8 mouse cellular contexts compared by ENCODE assay signal in genomic region chr10:95415533-95416360, GRCm38 (mm10). TPM values are rescaled to one million over a fixed set of nuclear protein-coding genes. Genes with fewer than 3 reads are reported as not detected.
DNase-seq lines count a peak whose midpoint lies in the region; ATAC-seq and TF ChIP-seq lines count a peak whose summit lies in the region.

No protein-coding gene starts in this region.

- no peaks in the 10 kb centered on the region for H3K27me3 ChIP-seq in kidney, adult 2 months (replicated peaks; ENCODE audit: control insufficient read depth, insufficient read depth, low read length)
- H3K27me3 ChIP-seq in liver, embryonic 12.5 days (replicated peaks): peaks cover 75% of the 10 kb centered on the region
- no peaks in the 10 kb centered on the region; the same call in 1 of the 2 replicates for H3K27me3 ChIP-seq in neural tube, embryonic 12.5 days (replicated peaks)

- no peaks in the 10 kb centered on the region for H3K36me3 ChIP-seq in kidney, adult 2 months (ENCODE audit: control insufficient read depth, insufficient read depth, low read length)
- H3K36me3 ChIP-seq in liver, embryonic 12.5 days: no peaks in the 10 kb centered on the region
- peaks cover 5% of the 10 kb centered on the region; the same call in 1 of the 2 replicates for H3K36me3 ChIP-seq in neural tube, embryonic 12.5 days

- peaks cover 2% of the 10 kb centered on the region; the same call in 1 of the 2 replicates for H3K4me1 ChIP-seq in kidney, adult 2 months (ENCODE audit: control insufficient read depth, insufficient read depth, low read length)
- peaks cover 40% of the 10 kb centered on the region for H3K4me1 ChIP-seq in liver, embryonic 12.5 days
- peaks cover 16% of the 10 kb centered on the region for H3K4me1 ChIP-seq in neural tube, embryonic 12.5 days

- ATAC-seq in activated CD4-positive, CD25-positive, alpha-beta regulatory T cell, adult 4 months: peak; percentile 29
- ATAC-seq in liver, embryonic 12.5 days: peak; percentile 35; the same call in 1 of the 2 replicates
- peak; percentile 49 for ATAC-seq in neural tube, embryonic 12.5 days (ENCODE audit: low FRiP score, low read depth)

- H3K4me2 ChIP-seq in liver, embryonic 12.5 days: peak overlapping the region; percentile 97
- H3K4me2 ChIP-seq in neural tube, embryonic 12.5 days (replicated peaks): peak overlapping the region; percentile 96

- peak; percentile 25 for DNase-seq in A20 (ENCODE audit: low read depth, low spot score)
- DNase-seq in embryo, embryonic 9.5 days (ENCODE audit: extremely low spot score): peak; percentile 69
- peak; percentile 44 for DNase-seq in heart, adult 8-10 months (ENCODE audit: low spot score)
- DNase-seq in kidney, adult 2 months: peak; percentile 59
- peak; percentile 14 to 18 for DNase-seq in thymus, adult 18-20 months

- no peak for TF ChIP-seq POLR2A in kidney, adult 2 months (IDR thresholded peaks at IDR 0.05; ENCODE audit: low read depth, low read length)

- under 1% methylated on average over 65 of the region's 65 CpGs for WGBS in kidney, adult 2 months
- under 1% methylated on average over 65 of the region's 65 CpGs for WGBS in liver, embryonic 12.5 days (ENCODE audit: insufficient replicate concordance)
- under 1% methylated on average over 65 of the region's 65 CpGs for WGBS in neural tube, embryonic 12.5 days

- peak overlapping the region; percentile 82 for H3K9ac ChIP-seq in liver, embryonic 12.5 days
- H3K9ac ChIP-seq in neural tube, embryonic 12.5 days: peak overlapping the region; percentile 84

- TF ChIP-seq CTCF in kidney, adult 2 months (conservative IDR thresholded peaks at IDR 0.05; ENCODE audit: insufficient read depth, insufficient read length, low read depth, low read length): no peak

- peak overlapping the region; percentile 58 for H3K4me3 ChIP-seq in kidney, adult 2 months (ENCODE audit: insufficient read depth, low read depth, low read length)
- peak overlapping the region; percentile 70 for H3K4me3 ChIP-seq in liver, embryonic 12.5 days
- peak overlapping the region; percentile 73 for H3K4me3 ChIP-seq in neural tube, embryonic 12.5 days

- H3K27ac ChIP-seq in kidney, adult 2 months (ENCODE audit: insufficient read depth, low read depth, low read length): no peak overlapping the region
- H3K27ac ChIP-seq in liver, embryonic 12.5 days: peak overlapping the region; percentile 79; the same call in 1 of the 2 replicates
- H3K27ac ChIP-seq in neural tube, embryonic 12.5 days: peak overlapping the region; percentile 92

- no peaks in the 10 kb centered on the region for H3K9me3 ChIP-seq in liver, embryonic 12.5 days (replicated peaks)
- no peaks in the 10 kb centered on the region for H3K9me3 ChIP-seq in neural tube, embryonic 12.5 days

RNA-seq across cellular contexts. Expression of gene Socs2, which starts 1.2 kb away (rescaled TPM):
- 10 to 100 TPM; 76.0 to 81.6 TPM for polyA plus RNA-seq in activated CD4-positive, CD25-positive, alpha-beta regulatory T cell, adult 4 months (2017; shearing (Covaris generic))
- 10 to 100 TPM; 39.1 to 62.3 (median 45.0) TPM for total RNA-seq in heart, adult 8-10 months (2022)
- 24.5 and 42.9 TPM in 2 replicates for polyA plus RNA-seq in kidney, adult 2 months (2012; rRNA removed)
- polyA plus RNA-seq in liver, embryonic 12.5 days (2016; fragmentation: Nextera tagmentation; extraction: Ambion mirVana): 10.1 and 14.1 TPM in 2 replicates
- polyA plus RNA-seq in neural tube, embryonic 12.5 days (2016; fragmentation: Nextera tagmentation; extraction: Ambion mirVana): 97.8 and 97.9 TPM in 2 replicates

Comparison
In these comparisons a context has a peak if more than half of its experiments do, and no peak if none do; other contexts are left out.
1. DNase-seq: peak in every context shown above with its lines; median percentile 69 in embryo, embryonic 9.5 days; 59 in kidney, adult 2 months; 44 in heart, adult 8-10 months; 25 in A20; 16 in thymus, adult 18-20 months.